Mouse (Mus musculus): Measurements from ENCODE around the gene Pdlim1. TPM values are rescaled to one million over a fixed set of nuclear protein-coding genes. Genes with fewer than 3 reads are reported as not detected.
A peak's percentile ranks its signal among the peaks of the same experiment; 100 is the strongest.

Pdlim1 gene
- 23.0 and 23.6 TPM in 2 replicates for total RNA-seq (2014; rRNA removed)
- polyA plus RNA-seq (2012; rRNA removed) = 44.6 and 50.7 TPM in 2 replicates

GRCm38 (mm10) chr19:40271308-40271892 is at the start of gene Pdlim1:
Gene Pdlim1, minus strand, starts transcription at chr19:40271842.
- Histone ChIP-seq H3K79me2 (ENCODE audit: control insufficient read depth, insufficient read depth, low read length) (0 out of 2 replicates have a peak, but pooled peaks cover 5% of the 10 kb centered on the region), H3K27me3 (ENCODE audit: control insufficient read depth, insufficient read depth, low read length) (no peaks in the 10 kb centered on the region), H3K36me3 (ENCODE audit: control insufficient read depth, insufficient read depth, low read length) (no peaks in the 10 kb centered on the region), H3K9ac (ENCODE audit: low read depth, low read length) (peak within 1 kb of the TSS; percentile 85), H3K4me3 (ENCODE audit: insufficient read depth, low read depth, low read length) (peak within 1 kb of the TSS; percentile 73), H3K4me1 (ENCODE audit: control insufficient read depth, insufficient read depth, low read length) (peaks cover 2% of the 10 kb centered on the region; the same call in 1 of the 2 replicates), H3K27ac (replicated peaks; ENCODE audit: insufficient read depth, low read depth, low read length) (peak within 1 kb of the TSS; percentile 63)
- TF ChIP-seq POLR2A (IDR thresholded peaks at IDR 0.05; ENCODE audit: extremely low read depth, insufficient read depth, low read length) (peak; percentile 90), CTCF (IDR thresholded peaks at IDR 0.05; ENCODE audit: low read depth, low read length) (no peak)
- peak; percentile 73 for DNase-seq (ENCODE audit: extremely low read depth, low read depth, low spot score)
- WGBS = under 1% methylated on average over 52 of the region's 54 CpGs

- no peaks in the 10 kb centered on the region for H3K27me3 ChIP-seq (ENCODE audit: control insufficient read depth, insufficient read depth, low read length)
- H3K27ac ChIP-seq (replicated peaks; ENCODE audit: insufficient read depth, low read depth, low read length) = no peak overlapping the region
These were observed 47.6 kb upstream of the Pdlim1 start for GRCm38 (mm10) chr19:40319199-40319598.

GRCm38 (mm10) chr19:40318511-40318910 is 46.9 kb upstream of the Pdlim1 start:
- TF ChIP-seq CTCF (IDR thresholded peaks at IDR 0.05; ENCODE audit: low read depth, low read length) = no peak
- H3K36me3 ChIP-seq (ENCODE audit: control insufficient read depth, insufficient read depth, low read length) = peaks cover 63% of the 10 kb centered on the region
- H3K4me3 ChIP-seq (ENCODE audit: insufficient read depth, low read depth, low read length) = no peak overlapping the region
- no peaks in the 10 kb centered on the region for H3K79me2 ChIP-seq (ENCODE audit: control insufficient read depth, insufficient read depth, low read length)
- no peak overlapping the region for H3K27ac ChIP-seq (replicated peaks; ENCODE audit: insufficient read depth, low read depth, low read length)
- 80% methylated on average over 6 of the region's 6 CpGs for WGBS
- no peak overlapping the region for H3K9ac ChIP-seq (ENCODE audit: low read depth, low read length)
- H3K27me3 ChIP-seq (ENCODE audit: control insufficient read depth, insufficient read depth, low read length) = no peaks in the 10 kb centered on the region
- no peak for DNase-seq (ENCODE audit: extremely low read depth, low read depth, low spot score)
- no peaks in the 10 kb centered on the region; the same call in 1 of the 2 replicates for H3K4me1 ChIP-seq (ENCODE audit: control insufficient read depth, insufficient read depth, low read length)

More at GRCm38 (mm10) chr19:40319199-40319598, 47.6 kb upstream of the Pdlim1 start:
- DNase-seq (ENCODE audit: extremely low read depth, low read depth, low spot score) = peak; percentile 62
- H3K36me3 ChIP-seq (ENCODE audit: control insufficient read depth, insufficient read depth, low read length) = peaks cover 65% of the 10 kb centered on the region
- WGBS = 53% methylated on average over 3 of the region's 3 CpGs
- H3K79me2 ChIP-seq (ENCODE audit: control insufficient read depth, insufficient read depth, low read length) = no peaks in the 10 kb centered on the region
- no peak overlapping the region for H3K4me3 ChIP-seq (ENCODE audit: insufficient read depth, low read depth, low read length)
- H3K9ac ChIP-seq (ENCODE audit: low read depth, low read length) = no peak overlapping the region
- H3K4me1 ChIP-seq (ENCODE audit: control insufficient read depth, insufficient read depth, low read length) = no peaks in the 10 kb centered on the region; the same call in 1 of the 2 replicates
- no peak for TF ChIP-seq POLR2A (IDR thresholded peaks at IDR 0.05; ENCODE audit: extremely low read depth, insufficient read depth, low read length)
- TF ChIP-seq CTCF (IDR thresholded peaks at IDR 0.05; ENCODE audit: low read depth, low read length) = no peak

DNA sequence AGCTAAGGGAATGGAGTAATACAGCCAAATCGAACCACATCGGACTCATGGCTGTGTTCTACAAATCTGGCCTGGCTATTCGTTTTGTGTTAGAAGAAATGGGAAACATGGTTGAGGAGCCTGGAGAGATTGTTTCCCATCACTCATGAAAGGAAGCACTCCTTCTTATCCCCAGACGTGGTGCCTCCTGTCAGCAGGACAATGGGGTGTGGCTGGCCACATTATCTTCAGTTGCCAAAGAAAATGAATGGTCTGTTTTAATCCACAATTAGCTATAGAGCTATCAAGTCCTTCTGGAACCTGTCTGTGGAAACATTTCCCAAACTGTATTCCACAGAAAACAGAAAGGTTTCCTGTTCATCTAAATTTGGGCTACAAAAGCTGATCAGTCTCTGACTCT is 45.4 kb upstream of the Pdlim1 start:
- TF ChIP-seq POLR2A (IDR thresholded peaks at IDR 0.05; ENCODE audit: extremely low read depth, insufficient read depth, low read length) (no peak), CTCF (IDR thresholded peaks at IDR 0.05; ENCODE audit: low read depth, low read length) (no peak)

DNA sequence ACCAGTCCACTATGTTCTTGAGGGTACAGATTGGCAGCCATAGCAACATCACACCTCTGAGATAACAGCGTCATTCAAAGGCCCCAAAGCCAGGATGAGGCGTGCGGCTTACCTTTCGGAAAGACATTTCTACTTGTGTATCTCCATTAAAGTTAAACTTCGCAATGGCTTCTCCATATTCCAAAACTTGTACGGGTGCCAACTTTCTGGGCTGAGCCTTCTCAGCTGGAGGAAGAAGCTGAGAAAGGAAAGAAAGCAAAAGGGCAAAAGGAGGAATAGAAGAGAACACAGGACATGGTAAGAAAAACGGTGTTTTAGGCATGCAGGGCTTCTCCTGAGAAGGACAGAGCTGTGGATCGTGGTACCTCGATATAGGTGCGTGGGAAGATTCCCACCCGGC is 42.6 kb upstream of the Pdlim1 start:
- Histone ChIP-seq H3K27me3 (ENCODE audit: control insufficient read depth, insufficient read depth, low read length) (no peaks in the 10 kb centered on the region), H3K4me3 (ENCODE audit: insufficient read depth, low read depth, low read length) (no peak overlapping the region), H3K4me1 (ENCODE audit: control insufficient read depth, insufficient read depth, low read length) (no peaks in the 10 kb centered on the region; the same call in 1 of the 2 replicates), H3K79me2 (ENCODE audit: control insufficient read depth, insufficient read depth, low read length) (no peaks in the 10 kb centered on the region), H3K27ac (replicated peaks; ENCODE audit: insufficient read depth, low read depth, low read length) (no peak overlapping the region), H3K9ac (ENCODE audit: low read depth, low read length) (no peak overlapping the region), H3K36me3 (ENCODE audit: control insufficient read depth, insufficient read depth, low read length) (peaks cover 51% of the 10 kb centered on the region)
- WGBS = 94% methylated on average over 11 of the region's 11 CpGs
- TF ChIP-seq CTCF (IDR thresholded peaks at IDR 0.05; ENCODE audit: low read depth, low read length) (no peak), POLR2A (IDR thresholded peaks at IDR 0.05; ENCODE audit: extremely low read depth, insufficient read depth, low read length) (no peak)
- DNase-seq (ENCODE audit: extremely low read depth, low read depth, low spot score) = no peak

More for the DNA sequence above, 45.4 kb upstream of the Pdlim1 start:
- H3K79me2 ChIP-seq (ENCODE audit: control insufficient read depth, insufficient read depth, low read length) = no peaks in the 10 kb centered on the region
- no peak for DNase-seq (ENCODE audit: extremely low read depth, low read depth, low spot score)
- H3K4me1 ChIP-seq (ENCODE audit: control insufficient read depth, insufficient read depth, low read length) = no peaks in the 10 kb centered on the region; the same call in 1 of the 2 replicates
- H3K36me3 ChIP-seq (ENCODE audit: control insufficient read depth, insufficient read depth, low read length) = peaks cover 58% of the 10 kb centered on the region
- 83% methylated on average over 4 of the region's 4 CpGs for WGBS
- no peaks in the 10 kb centered on the region for H3K27me3 ChIP-seq (ENCODE audit: control insufficient read depth, insufficient read depth, low read length)
- H3K27ac ChIP-seq (replicated peaks; ENCODE audit: insufficient read depth, low read depth, low read length) = no peak overlapping the region
- H3K4me3 ChIP-seq (ENCODE audit: insufficient read depth, low read depth, low read length) = no peak overlapping the region
- H3K9ac ChIP-seq (ENCODE audit: low read depth, low read length) = no peak overlapping the region

DNA sequence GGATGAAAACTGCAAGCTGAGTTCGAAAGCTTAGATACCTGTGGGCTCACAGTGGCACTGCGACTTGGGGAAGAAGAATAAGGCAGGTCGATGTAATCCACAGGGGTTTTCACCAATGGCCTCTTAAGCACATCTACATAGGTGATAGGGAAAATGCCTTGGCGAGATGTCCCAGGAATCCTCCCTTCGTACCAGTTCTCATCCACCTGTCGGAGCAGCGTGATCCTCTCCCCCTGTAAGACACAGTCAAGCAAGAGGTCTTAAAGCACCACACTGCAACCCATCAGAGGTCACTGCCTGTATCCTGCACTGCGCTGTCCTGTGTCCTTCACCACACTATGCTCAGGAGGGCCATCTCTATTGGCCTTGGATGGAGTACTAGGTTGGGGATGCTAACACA is 40.0 kb upstream of the Pdlim1 start:
- Histone ChIP-seq H3K27ac (replicated peaks; ENCODE audit: insufficient read depth, low read depth, low read length) (no peak overlapping the region), H3K36me3 (ENCODE audit: control insufficient read depth, insufficient read depth, low read length) (peaks cover 39% of the 10 kb centered on the region), H3K27me3 (ENCODE audit: control insufficient read depth, insufficient read depth, low read length) (no peaks in the 10 kb centered on the region), H3K9ac (ENCODE audit: low read depth, low read length) (no peak overlapping the region), H3K79me2 (ENCODE audit: control insufficient read depth, insufficient read depth, low read length) (no peaks in the 10 kb centered on the region), H3K4me1 (ENCODE audit: control insufficient read depth, insufficient read depth, low read length) (peaks cover 6% of the 10 kb centered on the region; the same call in 1 of the 2 replicates), H3K4me3 (ENCODE audit: insufficient read depth, low read depth, low read length) (no peak overlapping the region)
- TF ChIP-seq POLR2A (IDR thresholded peaks at IDR 0.05; ENCODE audit: extremely low read depth, insufficient read depth, low read length) (no peak), CTCF (IDR thresholded peaks at IDR 0.05; ENCODE audit: low read depth, low read length) (no peak)
- DNase-seq (ENCODE audit: extremely low read depth, low read depth, low spot score) = no peak
- WGBS = 96% methylated on average over 8 of the region's 8 CpGs

Measured in liver, adult 2 months (tissue).